Mouse (Mus musculus) brain, adult 2 months (tissue): Measurements from ENCODE around the gene C1qtnf4.
"Not testable (repeated sequence)": the region's sequence is repeated elsewhere in the genome, so short reads cannot be mapped to it uniquely, and the experiment has no call there.

Source experiments
- DNase-seq: peaks from one replicate; pipeline ENCODE4 v3.0.0; 2011; ENCODE audit warnings: low read depth, low spot score

Gene C1qtnf4

GRCm38 (mm10) chr2:90881824-90882223 is 3.8 kb upstream of the C1qtnf4 start:
- peak; percentile 73 for DNase-seq

GRCm38 (mm10) chr2:90886436-90886835 is 776 bp downstream of the C1qtnf4 start:
- peak; percentile 62 for DNase-seq

GRCm38 (mm10) chr2:90887627-90888026 is 2.0 kb downstream of the C1qtnf4 start:
- no peak for DNase-seq

GRCm38 (mm10) chr2:90889550-90890548 is 4.2 kb downstream of the C1qtnf4 start:
- DNase-seq: peak; percentile 91

GRCm38 (mm10) chr2:90893673-90894298 is 8.1 kb downstream of the C1qtnf4 start:
- no peak for DNase-seq

- DNase-seq: not testable (repeated sequence)
Observed at GRCm38 (mm10) chr2:90894299-90894677, 8.6 kb downstream of the C1qtnf4 start.

GRCm38 (mm10) chr2:90903398-90903797 is 17.7 kb downstream of the C1qtnf4 start:
- DNase-seq: no peak

- peak; percentile 96 for DNase-seq
Observed at GRCm38 (mm10) chr2:90904076-90904855, 18.6 kb downstream of the C1qtnf4 start, which contains the start of the genes Kbtbd4 and Ndufs3. Gene Kbtbd4 (plus strand): TSS chr2:90904740. Gene Ndufs3 (minus strand): TSS chr2:90904827.

- DNase-seq: no peak
Observed at GRCm38 (mm10) chr2:90904856-90905224, 19.2 kb downstream of the C1qtnf4 start.

- no peak for DNase-seq
Observed at GRCm38 (mm10) chr2:90906721-90907120, 21.1 kb downstream of the C1qtnf4 start.

GRCm38 (mm10) chr2:90910861-90911260 is 25.2 kb downstream of the C1qtnf4 start:
- DNase-seq: no peak

- DNase-seq: no peak
Observed at GRCm38 (mm10) chr2:90911668-90912067, 26.0 kb downstream of the C1qtnf4 start.

GRCm38 (mm10) chr2:90913671-90914070 is 28.0 kb downstream of the C1qtnf4 start:
- DNase-seq: peak; percentile 61

GRCm38 (mm10) chr2:90915516-90915915 is 29.9 kb downstream of the C1qtnf4 start:
- peak; percentile 51 for DNase-seq

- DNase-seq: no peak
Observed at GRCm38 (mm10) chr2:90916560-90917232, 31.0 kb downstream of the C1qtnf4 start.

- peak; percentile 78 for DNase-seq
Observed at GRCm38 (mm10) chr2:90917233-90917998, 31.8 kb downstream of the C1qtnf4 start.

- DNase-seq: peak; percentile 49
Observed at GRCm38 (mm10) chr2:90917999-90918698, 32.5 kb downstream of the C1qtnf4 start.

- DNase-seq: no peak
Observed at GRCm38 (mm10) chr2:90921178-90921577, 35.5 kb downstream of the C1qtnf4 start.

GRCm38 (mm10) chr2:90922636-90923035 is 37.0 kb downstream of the C1qtnf4 start:
- no peak for DNase-seq

- no peak for DNase-seq
Observed at GRCm38 (mm10) chr2:90928566-90928965, 42.9 kb downstream of the C1qtnf4 start.
